Mouse (Mus musculus): Measurements from ENCODE around the gene Crtac1.

Crtac1 gene

DNA sequence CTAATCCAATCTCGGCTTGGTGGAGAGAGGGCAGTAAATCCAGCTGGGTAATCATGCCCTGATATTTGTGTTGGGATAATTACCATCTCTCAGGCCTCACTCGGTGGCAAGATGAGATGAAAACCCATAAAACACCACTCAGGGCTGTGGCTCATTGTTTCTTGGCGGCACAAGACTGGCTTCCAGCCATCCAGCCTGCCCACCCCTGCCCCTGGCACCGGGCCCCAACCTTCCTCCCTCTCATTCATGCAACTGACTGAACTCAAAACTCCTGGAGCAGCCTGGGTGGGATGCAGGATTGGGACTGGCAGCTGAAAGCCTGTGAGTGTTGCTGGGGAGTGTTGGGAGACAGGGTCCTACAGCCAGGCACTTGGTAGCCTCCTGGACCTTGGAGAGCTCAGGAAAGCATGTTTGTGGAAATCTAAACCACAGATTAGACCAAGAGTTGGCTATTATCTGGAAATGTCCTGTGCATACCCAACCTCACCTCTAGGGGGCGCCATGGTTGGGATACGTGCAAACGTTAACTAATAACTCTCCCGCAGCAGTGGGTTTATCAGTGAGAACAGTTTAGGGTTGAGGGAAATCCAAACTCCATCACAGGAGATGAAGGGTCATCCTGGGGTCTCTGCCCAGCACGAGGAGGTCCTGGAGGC is 99.4 kb downstream of the Crtac1 start:
- in situ Hi-C loops (cut with MboI; ENCODE audit: low sequenced_read_pairs): loop anchor here (25.0 kb wide), 1 partner anchor 330 kb away; no protein-coding TSS in a partner anchor

DNA sequence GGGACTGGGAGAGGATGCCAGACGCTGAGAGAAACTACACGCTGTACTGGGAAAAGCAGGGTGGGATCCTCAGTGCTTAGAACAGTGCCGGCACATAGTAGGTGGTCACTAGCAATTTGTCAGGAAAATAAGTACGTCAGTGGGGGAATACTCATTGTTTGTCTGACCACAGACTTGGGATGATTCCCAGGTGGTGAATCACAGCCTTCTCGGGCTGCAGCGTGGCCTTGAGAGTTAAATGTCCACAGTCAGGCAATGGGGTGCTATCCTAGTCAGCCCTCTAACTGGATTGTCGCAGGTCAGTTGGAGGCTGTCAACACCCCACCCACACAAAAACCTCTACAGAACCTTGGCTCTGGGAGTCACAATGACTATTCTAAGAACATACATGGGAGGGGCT is 100.1 kb downstream of the Crtac1 start:
- in situ Hi-C loops (cut with MboI; ENCODE audit: low sequenced_read_pairs): loop anchor here (25.0 kb wide), 1 partner anchor 331 kb away; no protein-coding TSS in a partner anchor

DNA sequence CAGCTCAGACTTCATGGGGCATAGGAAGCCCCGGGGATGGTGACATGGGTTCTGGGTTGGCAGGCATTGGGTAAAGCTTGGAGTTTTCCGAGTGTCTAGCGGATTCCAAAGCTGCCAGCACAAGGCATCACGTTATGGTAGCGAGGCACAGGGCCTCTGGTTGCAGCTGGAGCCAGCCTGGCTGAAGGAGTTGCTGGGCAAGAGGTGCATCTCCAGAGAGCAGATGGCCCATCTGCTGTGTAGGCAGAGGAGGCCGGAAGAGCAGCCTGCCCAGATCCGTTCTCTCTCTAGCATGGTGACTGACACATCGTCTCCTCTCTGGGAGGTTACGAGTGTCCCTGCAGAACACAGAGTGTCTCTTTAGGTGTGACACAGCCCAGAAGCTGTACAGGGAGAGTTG is 103.4 kb downstream of the Crtac1 start:
- in situ Hi-C loops (cut with MboI; ENCODE audit: low sequenced_read_pairs): loop anchor here (25.0 kb wide), 1 partner anchor 334 kb away; no protein-coding TSS in a partner anchor

DNA sequence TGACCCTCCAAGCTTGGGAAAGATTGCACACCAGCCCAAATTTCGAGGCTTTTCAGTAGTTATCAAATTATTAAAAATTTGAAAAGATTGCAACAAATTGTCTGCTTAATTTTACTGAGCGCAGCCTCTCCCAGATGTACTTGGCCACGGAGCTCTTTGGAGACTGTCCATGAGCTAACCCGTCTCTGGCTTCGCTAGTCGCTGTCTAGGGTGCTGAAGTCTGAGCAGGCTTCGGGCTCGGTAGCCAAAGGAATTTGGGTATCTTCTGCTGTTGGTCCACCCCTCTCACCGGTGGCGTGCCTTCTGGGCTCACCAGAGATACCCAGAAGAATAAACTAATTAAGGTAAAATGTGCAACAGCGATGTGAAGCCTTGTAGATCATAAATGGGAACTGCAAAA is 105.7 kb downstream of the Crtac1 start:
- in situ Hi-C loops (cut with MboI; ENCODE audit: low sequenced_read_pairs): loop anchor here (25.0 kb wide), 1 partner anchor 336 kb away; no protein-coding TSS in a partner anchor

DNA sequence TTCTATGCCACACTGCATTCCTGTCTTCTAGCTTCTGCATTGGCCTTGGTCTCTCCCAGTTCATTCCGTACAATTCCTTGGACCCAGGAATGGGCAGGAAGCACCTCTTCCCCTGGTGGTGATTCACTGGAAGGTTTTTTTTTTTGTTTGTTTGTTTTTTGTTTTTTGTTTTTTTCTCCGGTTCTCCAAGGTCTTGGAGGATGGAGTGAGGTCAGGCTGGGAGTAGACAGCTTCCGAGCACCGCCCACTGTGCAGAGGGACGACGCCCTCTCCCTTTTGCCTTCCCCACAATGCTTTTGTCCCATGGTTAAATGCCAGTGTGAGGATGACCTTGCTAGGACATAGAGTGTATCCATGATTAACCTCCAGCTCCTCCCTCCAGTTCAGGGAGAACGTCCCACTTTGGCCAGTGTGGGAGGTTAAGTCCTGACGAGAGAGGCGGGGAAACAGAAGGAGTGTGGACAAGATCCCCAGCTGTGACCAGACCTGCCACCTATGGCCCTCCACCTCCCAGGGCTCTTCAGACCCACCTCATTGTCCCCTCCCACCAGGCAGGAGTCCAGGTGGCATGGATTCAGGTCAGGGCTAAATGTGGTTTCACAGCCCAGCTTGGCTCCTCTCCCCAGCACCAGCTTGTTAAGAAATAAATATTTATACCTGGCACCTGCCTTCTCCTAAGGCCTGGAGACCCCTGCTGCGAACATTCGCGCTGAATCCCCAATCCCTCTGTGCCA is 109.1 kb downstream of the Crtac1 start:
- in situ Hi-C loops (cut with MboI; ENCODE audit: low sequenced_read_pairs): no loop called here

DNA sequence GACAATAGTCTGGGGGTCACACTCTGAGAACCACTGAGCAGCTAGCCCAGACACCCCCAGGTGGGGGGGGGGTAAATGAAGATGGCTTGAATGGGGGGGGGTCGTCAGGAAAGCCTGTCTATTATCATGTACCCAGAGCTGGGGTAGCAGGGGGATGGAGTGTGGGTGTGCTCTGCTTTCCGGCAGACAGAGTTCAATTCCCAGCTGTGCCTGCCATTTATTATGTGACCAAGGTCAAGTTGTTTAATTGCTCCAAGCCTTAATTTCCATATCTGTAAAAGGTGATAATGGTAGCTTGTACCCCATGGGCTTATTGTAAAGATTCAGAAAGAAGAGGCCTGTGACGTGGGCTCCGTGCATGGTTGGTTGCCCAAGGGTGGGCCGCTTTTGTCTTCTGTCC is 109.6 kb downstream of the Crtac1 start:
- in situ Hi-C loops (cut with MboI; ENCODE audit: low sequenced_read_pairs): no loop called here

DNA sequence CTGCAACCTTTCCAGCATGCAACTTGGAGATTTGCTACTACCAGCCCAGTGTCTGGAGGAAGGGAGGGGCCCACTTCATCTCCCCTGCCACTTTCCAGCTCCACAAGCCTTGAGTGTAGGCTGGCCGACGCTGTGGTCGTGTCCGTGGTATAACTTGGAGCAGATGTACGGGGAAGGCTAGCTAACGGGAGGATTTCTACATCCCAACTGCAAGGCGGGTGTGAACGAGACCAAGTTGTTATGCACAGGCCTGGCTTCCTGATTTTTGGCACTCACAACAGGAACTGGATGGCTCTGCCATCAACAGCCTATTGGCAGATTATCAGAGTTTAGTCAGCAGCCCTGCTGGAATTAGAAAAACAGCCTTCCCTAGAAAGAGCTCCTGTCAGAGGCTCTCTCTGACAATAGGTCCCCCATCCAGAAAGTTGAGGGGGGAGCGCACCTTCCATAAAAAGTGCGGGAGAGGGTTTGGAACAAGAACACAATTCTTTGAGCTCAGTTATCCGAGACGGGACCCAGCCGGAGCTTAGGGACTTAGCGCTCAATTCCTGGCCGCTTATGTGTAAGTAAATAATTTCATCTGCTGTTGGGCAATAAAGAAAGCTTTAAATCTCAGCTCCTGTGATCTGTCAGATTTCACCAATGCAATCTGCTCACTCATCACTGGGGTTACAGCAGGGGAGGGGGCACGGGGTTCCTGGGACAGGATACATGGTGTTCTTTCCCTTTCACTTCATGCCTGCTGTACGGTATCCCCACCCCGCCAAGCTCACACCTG is 113.7 kb downstream of the Crtac1 start:
- in situ Hi-C loops (cut with MboI; ENCODE audit: low sequenced_read_pairs): no loop called here

DNA sequence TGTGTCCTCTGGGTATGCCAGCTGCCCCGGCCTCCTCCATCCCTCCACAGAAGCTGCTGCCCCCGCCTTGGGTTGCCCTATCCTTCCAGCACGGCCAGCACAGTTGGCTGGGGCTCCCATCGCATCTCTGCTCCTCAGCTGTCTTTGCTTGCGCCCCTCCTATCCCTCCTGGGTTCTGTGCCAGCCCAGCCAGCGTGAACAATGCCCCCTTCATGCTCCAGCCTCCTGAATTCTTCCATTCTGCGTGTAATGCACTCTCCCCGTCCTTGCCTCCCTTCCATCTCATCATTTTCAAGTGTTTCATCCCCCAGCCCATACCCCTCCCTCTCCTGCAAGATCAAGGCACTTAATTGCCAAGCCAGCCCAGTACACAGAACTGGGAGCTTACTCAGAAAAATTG is 114.6 kb downstream of the Crtac1 start:
- in situ Hi-C loops (cut with MboI; ENCODE audit: low sequenced_read_pairs): no loop called here

DNA sequence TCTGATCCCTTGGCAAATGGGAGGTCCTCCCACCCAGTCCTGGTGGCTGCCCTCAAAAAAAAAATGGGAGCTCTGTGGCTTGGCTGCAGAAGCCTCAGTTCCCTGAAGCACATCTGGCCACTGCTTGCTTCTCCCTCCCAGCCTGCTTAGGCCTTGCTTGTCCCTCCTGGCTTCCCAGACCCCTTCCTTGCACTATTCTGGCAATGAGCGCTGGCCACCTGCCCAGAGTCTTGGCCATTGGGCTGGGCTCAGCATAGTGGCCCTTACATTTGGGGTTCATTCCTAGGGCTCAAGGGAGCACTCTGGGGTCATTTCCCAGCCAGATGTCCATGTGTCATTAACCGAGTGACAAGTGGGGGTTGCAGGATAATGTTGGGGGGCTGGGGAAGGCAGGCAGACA is 115.1 kb downstream of the Crtac1 start:
- in situ Hi-C loops (cut with MboI; ENCODE audit: low sequenced_read_pairs): no loop called here

DNA sequence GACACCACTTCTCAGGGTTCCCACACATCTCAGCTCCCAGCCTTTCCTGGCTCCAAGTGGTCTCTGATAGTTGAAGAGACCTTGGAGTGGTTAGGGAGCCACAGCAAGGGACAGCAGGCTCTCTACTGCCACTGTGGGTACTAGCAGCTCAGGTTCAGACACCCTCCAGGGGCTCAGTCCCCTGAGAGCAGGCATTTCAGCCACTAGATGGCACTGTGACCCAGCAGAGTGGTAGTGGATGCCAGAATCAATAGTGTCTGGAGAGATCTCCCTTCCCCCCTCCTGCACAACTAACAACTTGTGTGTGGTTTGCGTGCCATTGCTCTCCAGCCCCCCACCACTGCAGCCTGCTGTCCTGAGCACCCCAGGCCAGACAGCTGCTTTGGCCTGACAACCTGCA is 115.7 kb downstream of the Crtac1 start:
- in situ Hi-C loops (cut with MboI; ENCODE audit: low sequenced_read_pairs): no loop called here

DNA sequence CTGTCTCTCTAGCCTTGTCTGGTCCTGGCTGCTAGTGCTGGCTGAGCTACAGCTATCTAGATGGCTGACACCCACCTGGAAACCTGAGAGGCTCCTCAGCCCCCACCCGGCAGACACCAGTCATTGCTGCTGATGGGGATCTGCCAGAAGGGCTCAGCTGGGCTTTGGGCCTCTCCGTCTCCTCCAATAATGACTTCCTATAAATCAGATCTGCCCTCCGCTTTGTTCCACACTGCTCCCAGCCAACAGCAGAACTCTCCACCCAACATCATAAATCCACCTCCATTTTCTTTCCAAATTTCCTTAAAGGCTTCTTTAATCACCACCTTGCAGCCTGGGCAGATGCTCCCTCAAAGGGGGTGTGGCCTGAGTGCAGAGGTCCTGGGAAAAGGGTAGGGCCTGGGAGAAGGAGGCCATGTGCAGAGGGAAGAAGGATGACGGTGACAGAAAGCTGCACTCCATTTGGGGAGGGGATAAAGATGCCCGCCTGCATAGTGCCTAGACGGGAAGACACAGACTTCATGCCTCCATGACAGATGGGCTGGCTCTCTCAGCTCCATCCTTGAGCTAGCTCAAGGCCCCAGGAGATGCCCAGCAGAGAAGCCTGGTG is 116.4 kb downstream of the Crtac1 start:
- in situ Hi-C loops (cut with MboI; ENCODE audit: low sequenced_read_pairs): no loop called here

DNA sequence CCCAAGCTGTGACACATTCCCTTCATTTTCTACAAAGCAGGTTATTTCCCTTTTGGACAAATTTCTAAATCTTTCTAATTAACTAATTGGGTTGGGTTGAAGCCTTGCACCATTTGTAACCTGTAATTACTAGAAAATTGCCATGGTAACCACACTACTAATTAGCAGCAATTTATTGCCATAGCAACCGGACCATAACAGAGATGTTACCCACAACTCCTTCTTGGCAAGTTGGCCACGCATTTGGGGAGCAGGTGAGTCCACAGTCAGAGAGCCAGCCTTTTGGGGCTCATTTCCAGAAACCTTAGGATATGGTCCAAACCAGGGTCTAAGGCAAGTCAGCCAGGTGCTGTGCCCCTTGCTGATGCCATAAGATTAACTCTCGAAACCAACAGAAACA is 119.4 kb downstream of the Crtac1 start:
- in situ Hi-C loops (cut with MboI; ENCODE audit: low sequenced_read_pairs): no loop called here

DNA sequence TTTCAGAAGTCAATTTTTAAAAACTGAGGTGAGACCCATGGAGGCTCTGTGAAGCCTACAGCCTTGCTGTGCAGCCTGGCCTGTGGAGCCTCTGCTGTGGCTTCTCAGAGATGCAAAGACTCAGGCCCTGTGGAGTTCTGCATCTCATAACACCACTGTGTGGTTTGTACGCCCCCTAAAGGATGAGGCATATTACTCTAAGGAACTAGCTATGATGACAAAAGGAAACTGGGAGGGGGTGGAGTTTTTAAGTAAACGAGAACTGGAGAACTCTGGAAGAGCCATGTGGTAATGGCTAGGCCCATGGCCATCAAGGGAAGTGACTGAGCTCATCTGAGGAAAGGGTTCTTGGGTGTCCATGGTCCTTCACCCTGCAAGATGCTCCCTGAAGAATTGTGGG is 120.3 kb downstream of the Crtac1 start:
- in situ Hi-C loops (cut with MboI; ENCODE audit: low sequenced_read_pairs): no loop called here

DNA sequence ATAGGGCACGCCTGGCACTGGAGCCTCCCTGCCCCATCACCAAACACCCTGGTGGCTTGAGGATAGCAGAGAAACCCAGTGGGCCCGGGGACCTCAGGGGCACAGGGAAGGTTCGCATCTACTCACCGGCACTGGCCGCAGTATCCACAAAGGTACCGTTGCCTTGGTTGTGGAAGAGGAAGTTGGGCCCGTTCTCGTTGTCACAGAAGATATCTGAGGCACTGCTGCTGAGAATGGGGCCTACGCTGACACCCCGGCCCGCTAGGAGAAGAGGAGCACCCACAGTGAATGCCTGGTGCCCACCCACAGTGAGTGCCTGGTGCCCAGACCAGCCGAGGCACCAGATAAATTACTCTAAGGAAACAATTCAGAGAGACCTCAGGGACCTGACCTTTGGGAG is 122.7 kb downstream of the Crtac1 start:
- in situ Hi-C loops (cut with MboI; ENCODE audit: low sequenced_read_pairs): no loop called here

DNA sequence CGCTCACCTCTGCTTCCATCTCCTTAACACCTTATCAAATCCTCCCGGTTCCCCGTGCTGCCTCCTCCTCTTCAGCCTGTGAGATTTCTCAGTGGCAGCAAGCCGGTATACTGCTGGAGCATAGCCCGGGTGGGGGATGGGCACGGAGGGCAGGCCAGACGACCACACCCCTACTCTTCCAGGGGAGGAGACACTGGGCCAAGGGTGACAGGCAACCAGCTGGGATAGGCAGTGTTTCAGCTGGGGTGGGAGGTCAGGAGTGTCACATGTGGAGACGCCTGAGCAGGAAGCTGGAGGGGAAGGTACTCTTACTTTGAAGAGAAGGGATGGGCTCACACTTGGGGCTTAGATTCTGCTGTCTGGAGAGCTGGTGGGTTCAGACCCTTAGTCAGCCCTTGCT is 124.6 kb downstream of the Crtac1 start:
- in situ Hi-C loops (cut with MboI; ENCODE audit: low sequenced_read_pairs): no loop called here

DNA sequence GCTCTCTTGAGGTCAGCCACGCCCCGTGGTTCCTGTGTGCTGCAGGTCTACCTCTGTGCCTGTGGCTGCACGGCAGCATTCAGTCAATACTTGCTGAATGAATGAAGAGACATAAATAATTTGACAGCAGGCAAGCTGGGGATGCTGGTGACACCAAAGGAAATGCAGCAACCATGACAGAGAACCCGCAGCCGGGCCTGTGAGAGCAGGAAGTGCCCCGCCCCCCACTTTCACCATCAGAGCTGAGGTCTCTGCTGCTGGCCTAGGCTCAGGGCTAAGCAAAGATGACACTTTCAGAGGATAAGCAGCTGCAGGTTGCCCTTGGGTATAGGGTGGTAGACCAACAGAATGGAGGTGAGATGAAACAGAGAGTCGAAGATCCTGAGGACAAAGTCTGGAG is 125.4 kb downstream of the Crtac1 start:
- in situ Hi-C loops (cut with MboI; ENCODE audit: low sequenced_read_pairs): no loop called here

DNA sequence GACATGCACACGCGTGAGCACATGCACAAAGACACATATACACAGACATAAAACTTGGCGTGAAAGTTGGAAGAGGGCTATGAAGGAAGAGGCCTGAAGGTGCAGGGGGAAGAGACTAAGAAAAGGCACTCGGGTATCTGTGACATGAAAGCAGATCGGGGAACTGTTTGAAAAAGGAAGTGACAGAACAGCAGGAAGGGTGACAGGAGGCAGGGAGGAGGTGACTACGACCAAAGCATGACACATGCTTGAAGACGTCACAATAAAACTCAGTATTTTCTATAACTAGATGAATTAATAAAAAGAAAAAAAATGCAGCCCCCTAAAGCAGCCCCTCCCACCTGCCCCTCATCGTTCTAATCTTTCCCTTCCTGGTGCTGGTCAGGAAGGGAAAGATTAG is 125.8 kb downstream of the Crtac1 start:
- in situ Hi-C loops (cut with MboI; ENCODE audit: low sequenced_read_pairs): no loop called here

DNA sequence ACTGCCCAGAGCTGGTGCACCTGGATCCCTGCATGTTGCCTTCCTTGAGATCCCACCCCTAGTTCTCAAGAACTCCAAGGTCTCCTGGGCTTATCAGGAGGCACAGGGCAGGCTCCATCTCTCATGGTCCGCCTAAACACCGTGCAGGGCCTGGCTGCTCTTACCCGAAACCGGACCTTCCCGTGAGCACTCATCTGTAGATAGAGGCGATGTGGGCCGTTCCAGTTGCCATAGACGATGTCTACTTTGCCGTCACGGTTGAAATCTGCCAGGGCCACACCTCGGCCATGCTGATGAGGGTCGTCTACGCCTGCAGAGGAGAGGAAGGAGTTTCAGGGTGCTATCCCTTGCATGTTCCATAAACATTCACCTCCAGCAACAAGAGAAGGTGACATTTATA is 127.1 kb downstream of the Crtac1 start:
- in situ Hi-C loops (cut with MboI; ENCODE audit: low sequenced_read_pairs): no loop called here

DNA sequence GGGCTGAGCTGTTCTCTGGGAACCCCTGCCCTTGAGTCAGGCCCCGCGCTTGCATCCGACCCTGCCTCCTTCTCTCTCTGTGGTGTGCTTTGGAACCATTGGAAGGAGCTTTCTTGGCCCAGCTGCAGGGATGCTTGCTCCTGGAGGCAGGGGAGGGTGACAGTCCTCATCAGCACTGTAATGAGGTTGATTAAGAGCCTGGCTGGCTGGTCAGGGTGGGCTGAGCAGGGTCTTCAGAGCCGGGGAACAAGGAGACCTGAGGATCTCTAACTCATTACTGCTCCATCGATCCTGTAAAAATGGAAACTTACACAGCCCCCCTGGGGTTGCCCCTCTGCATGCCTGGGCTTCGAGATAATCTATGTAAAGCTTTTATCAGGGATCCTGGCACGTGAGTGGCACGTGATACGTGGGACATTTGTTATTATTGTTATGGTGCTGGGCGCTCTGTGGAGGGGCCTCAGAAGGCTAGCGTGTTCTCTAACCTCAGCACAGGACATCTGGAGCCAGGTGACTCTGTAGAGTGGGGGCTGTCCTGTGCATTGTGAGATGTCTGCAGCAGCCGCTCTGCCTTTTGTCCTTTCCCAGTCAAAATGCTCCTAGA is 128.3 kb downstream of the Crtac1 start:
- in situ Hi-C loops (cut with MboI; ENCODE audit: low sequenced_read_pairs): no loop called here

DNA sequence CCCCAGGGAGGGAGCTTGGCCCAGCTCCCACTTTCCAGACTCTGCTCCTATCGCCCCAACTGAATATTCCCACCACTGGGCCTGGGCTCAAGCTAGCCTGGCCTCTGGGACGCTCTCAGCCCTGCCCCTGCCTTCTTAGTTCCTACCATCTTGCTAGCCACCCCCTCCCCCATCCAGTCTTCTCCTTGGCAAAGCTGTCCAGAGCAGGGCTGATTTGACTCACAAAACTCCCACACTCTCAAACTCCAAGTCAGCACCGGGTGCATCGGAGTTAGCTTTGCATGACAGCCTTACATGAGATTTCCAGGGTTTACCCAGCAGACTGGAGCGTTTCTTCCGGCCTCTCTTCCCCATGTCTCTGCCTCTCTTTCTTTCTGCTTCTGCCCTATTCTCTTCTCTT is 138.4 kb downstream of the Crtac1 start:
- in situ Hi-C loops (cut with MboI; ENCODE audit: low sequenced_read_pairs): no loop called here

DNA sequence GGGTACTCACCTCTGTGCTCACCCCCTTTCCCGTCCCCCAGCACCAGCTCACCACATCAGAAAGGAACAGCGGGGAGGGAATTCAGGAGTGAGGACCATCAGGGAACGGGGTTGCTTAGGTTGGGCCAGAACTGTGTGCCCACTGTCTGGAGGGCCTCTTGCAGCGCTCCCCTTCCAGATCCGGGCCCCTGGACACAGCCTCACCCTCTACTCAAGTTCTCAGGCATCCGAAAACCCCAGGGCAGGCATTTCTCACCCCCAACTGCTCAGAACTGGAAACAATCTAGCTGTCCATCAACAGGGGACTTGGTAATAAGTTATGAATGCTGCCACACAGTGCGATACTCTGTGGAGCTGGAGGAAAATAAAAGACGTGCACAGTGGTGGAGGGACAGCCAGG is 139.5 kb downstream of the Crtac1 start:
- in situ Hi-C loops (cut with MboI; ENCODE audit: low sequenced_read_pairs): no loop called here

Measured in CH12F3 (cell line).